Mouse (Mus musculus) lung, adult 2 months (tissue): ENCODE results near the gene Pias3.

ENCODE experiments used
- CTCF ChIP-seq: fragments of 200-500 bp; IDR thresholded peaks from 2 replicates; pipeline ENCODE4 v1.5.1; 2011; ENCODE audit warnings: mild to moderate bottlenecking, low read length, control low read depth; ENCODE audit not compliant: insufficient read depth
- POLR2A ChIP-seq: fragments of 200-500 bp; IDR thresholded peaks from 2 replicates; pipeline ENCODE4 v1.6.1; 2011; ENCODE audit warnings: low read depth, mild to moderate bottlenecking, control low read depth, low read length, borderline replicate concordance; ENCODE audit errors: extremely low read depth

DNA sequence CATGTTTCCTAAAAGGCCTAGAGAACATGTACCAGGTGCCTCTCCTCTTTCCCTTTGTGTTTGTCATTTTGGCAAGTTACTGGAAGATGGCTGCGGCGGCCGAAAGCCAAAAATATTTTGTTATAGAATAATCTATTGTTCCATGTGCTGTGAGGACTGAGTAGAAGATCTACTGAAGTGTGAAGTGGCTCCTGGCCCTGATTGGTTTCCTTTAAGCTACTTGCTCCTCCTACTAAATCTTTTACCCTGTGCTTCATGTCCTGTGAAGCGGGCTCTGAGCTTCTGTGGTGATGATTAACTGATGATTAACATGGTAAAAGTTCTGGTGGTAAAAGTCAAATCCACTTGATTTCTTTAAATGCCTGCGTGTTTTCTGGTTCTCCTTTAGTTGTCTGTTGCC, 29.3 kb upstream of the Pias3 start:
- TF ChIP-seq CTCF (no peak), POLR2A (no peak)
